Mouse (Mus musculus) stomach, embryonic 16.5 days (tissue): ENCODE data around the gene Hist1h4a. TPM values are rescaled to one million over a fixed set of nuclear protein-coding genes. Genes with fewer than 3 reads are reported as not detected.
"Not testable (repeated sequence)": the region's sequence is repeated elsewhere in the genome, so short reads cannot be mapped to it uniquely, and the experiment has no call there.

Experiments
- ATAC-seq: fragments of 200-750 bp; cut with Nextera tagmentation; 2 replicates; pipeline ENCODE4 v1.8.0; 2017; ENCODE audit warnings: moderate number of reproducible peaks, moderate TSS enrichment; ENCODE audit not compliant: insufficient read depth, low FRiP score
- H3K27ac ChIP-seq: fragments of 300-500 bp; sonication (generic); 2 replicates; pipeline ENCODE4 v1.5.1; 2014; ENCODE audit warnings: low read length
- H3K27me3 ChIP-seq: fragments of 300-500 bp; sonication (generic); 2 replicates; pipeline ENCODE4 v1.6.1; 2014; ENCODE audit warnings: low read length, control low read depth, mixed read lengths; ENCODE audit not compliant: control insufficient read depth, insufficient read depth
- H3K36me3 ChIP-seq: fragments of 300-500 bp; sonication (generic); 2 replicates; pipeline ENCODE4 v1.6.1; 2014; ENCODE audit warnings: low read length; ENCODE audit not compliant: control insufficient read depth, insufficient read depth
- H3K4me1 ChIP-seq: fragments of 300-500 bp; sonication (generic); 2 replicates; pipeline ENCODE4 v1.6.1; 2014; ENCODE audit warnings: low read length, control low read depth, mixed read lengths; ENCODE audit not compliant: control insufficient read depth, insufficient read depth
- H3K4me2 ChIP-seq: fragments of 300-500 bp; sonication (generic); 2 replicates; pipeline ENCODE4 v1.6.1; 2014; ENCODE audit warnings: low read depth, low read length, mixed read lengths
- H3K4me3 ChIP-seq: fragments of 300-500 bp; sonication (generic); replicated peaks from 2 replicates; pipeline ENCODE4 v1.5.1; 2014; ENCODE audit warnings: mild to moderate bottlenecking, low read length
- H3K9ac ChIP-seq: fragments of 300-500 bp; sonication (generic); 2 replicates; pipeline ENCODE4 v1.6.1; 2014; ENCODE audit warnings: low read length
- H3K9me3 ChIP-seq: fragments of 300-500 bp; sonication (generic); replicated peaks from 2 replicates; pipeline ENCODE4 v1.6.1; 2016; ENCODE audit warnings: low read length, control low read depth; ENCODE audit not compliant: control insufficient read depth
- WGBS: fragments of 180-500 bp; shearing (Covaris S2); extraction: QIAGEN DNeasy Blood & Tissue Kit; methylation state at CpG from one replicate; pipeline ENCODE4 v1.1.7; 2014; 5-methylcytosine and 5-hydroxymethylcytosine counted together
- polyA plus RNA-seq: library from polyadenylated mRNA; unstranded; fragments of >200 nt; fragmentation: Nextera tagmentation; extraction: Ambion mirVana; gene quantifications from 2 replicates; pipeline ENCODE4 v1.2.1, GENCODE M21; 2015

Gene Hist1h4a
- polyA plus RNA-seq, 1 experiment from 2014 or later, result 0.28 TPM

DNA sequence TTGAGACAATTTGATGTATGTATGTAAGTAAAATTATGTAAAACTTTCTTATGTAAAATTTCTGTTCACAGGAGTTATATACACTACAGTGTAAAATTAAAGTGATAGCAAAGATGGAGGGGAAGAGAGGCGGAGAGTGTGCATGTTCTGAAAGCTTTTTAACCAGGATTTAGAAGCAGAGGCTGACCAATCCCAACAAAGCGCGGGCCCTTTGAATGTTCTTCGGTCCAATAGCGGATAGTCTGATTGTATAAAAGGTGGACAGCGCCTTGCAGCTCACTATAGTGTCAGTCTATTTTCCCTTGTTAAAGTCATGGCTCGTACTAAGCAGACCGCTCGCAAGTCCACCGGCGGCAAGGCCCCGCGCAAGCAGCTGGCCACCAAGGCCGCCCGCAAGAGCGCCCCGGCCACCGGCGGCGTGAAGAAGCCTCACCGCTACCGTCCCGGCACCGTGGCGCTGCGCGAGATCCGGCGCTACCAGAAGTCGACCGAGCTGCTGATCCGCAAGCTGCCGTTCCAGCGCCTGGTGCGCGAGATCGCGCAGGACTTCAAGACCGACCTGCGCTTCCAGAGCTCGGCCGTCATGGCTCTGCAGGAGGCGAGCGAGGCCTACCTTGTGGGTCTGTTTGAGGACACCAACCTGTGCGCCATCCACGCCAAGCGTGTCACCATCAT is 8.8 kb downstream of the Hist1h4a start, which contains the start of gene Hist1h3b:
Hist1h3b (plus strand) TSS at position 201 of the 675 bp plus-strand sequence.
- not testable (repeated sequence) for H3K9me3 ChIP-seq, H3K27me3 ChIP-seq, H3K36me3 ChIP-seq
- Histone ChIP-seq H3K27ac (peak within 1 kb of the TSS; percentile 96), H3K9ac (peak within 1 kb of the TSS; percentile 71), H3K4me2 (peak within 1 kb of the TSS; percentile 61), H3K4me3 (peak within 1 kb of the TSS; percentile 47), H3K4me1 (peaks cover 10% of the 10 kb centered on the region)
- ATAC-seq, result peak; percentile 88
- under 1% methylated on average over 16 of the region's 47 CpGs for WGBS

DNA sequence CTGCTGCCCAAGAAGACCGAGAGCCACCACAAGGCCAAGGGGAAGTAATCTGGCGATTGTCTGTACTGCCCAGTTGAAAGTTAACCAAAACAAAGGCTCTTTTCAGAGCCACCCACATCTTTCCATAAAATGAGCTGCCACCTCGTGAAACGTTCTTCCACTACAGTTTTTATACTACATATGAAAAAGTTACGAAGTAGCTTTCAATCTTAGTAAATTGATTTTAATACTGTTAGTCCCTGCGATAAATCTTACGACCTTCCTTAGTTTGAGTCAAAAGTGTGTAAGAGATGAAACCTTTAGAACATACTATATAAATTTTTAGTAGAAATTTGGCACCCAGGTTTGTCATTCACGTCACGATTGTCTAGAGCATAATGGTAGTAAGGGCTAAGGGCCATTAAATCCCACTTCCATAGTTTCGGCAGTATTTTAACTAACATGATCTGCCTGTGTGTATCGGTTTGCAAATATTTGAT is 9.5 kb downstream of the Hist1h4a start:
- WGBS, result under 1% methylated on average over 11 of the region's 11 CpGs
- ATAC-seq, result no peak
- H3K4me3 ChIP-seq, result peak overlapping the region; percentile 47
- peaks cover 12% of the 10 kb centered on the region for H3K4me1 ChIP-seq
- H3K36me3 ChIP-seq, result no peaks in the 10 kb centered on the region
- H3K27ac ChIP-seq, result peak overlapping the region; percentile 96
- peak overlapping the region; percentile 71 for H3K9ac ChIP-seq
- no peaks in the 10 kb centered on the region for H3K27me3 ChIP-seq
- no peaks in the 10 kb centered on the region for H3K9me3 ChIP-seq
- peak overlapping the region; percentile 61 for H3K4me2 ChIP-seq

DNA sequence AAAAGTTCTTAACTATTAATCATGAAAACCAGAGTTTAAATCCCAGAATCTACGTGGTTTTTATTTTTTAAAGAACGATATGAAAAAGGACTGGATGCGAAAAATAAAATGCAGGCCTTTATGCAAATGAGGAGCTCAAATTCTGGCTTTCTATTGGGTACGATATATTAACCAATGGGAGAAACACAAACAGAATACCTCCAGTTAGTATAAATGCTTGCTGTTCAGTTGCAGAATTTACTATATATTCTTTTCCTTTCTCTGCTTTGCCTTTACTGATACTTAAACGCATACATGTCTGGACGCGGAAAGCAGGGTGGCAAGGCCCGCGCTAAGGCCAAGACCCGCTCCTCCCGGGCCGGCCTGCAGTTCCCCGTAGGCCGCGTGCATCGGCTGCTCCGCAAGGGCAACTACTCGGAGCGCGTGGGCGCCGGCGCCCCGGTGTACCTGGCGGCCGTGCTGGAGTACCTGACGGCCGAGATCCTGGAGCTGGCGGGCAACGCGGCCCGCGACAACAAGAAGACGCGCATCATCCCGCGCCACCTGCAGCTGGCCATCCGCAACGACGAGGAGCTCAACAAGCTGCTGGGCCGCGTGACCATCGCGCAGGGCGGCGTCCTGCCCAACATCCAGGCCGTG is 10.1 kb downstream of the Hist1h4a start, which contains the start of gene Hist1h2ab:
Hist1h2ab (plus strand) TSS at position 288 of the 639 bp plus-strand sequence.
- peak within 1 kb of the TSS; percentile 96 for H3K27ac ChIP-seq
- peak within 1 kb of the TSS; percentile 71 for H3K9ac ChIP-seq
- H3K27me3 ChIP-seq, H3K9me3 ChIP-seq, H3K36me3 ChIP-seq: not testable (repeated sequence)
- peaks cover 12% of the 10 kb centered on the region for H3K4me1 ChIP-seq
- H3K4me3 ChIP-seq, result peak within 1 kb of the TSS; percentile 47
- peak; percentile 44; the same call in 1 of the 2 replicates for ATAC-seq
- H3K4me2 ChIP-seq, result peak within 1 kb of the TSS; percentile 61
- under 1% methylated on average over 28 of the region's 47 CpGs for WGBS

DNA sequence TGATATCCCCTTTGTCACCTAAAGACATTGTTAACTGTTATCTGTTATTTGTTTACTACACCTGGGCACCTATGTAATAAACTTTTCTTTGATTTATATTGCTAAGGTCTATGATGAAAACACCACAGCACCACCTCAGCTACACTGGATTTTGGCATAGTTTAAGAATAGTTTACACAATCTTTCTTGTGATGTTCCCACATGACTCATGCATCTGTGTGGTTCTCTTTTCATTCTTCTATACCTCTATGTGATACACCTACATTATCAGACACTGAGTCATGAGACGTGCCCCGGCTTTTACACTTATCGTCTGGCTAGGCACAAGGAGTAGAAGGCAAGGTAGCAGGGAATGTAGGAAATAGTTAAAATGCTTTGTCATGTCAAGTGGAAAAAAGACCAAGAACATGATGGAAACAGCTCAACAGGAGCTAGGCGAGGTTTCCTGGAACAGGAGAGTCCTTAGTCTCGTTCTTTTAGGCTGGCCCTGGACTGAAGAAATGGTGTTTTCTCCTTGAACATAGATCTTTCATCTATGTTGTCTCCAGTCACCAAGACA is 11.4 kb downstream of the Hist1h4a start:
- no peak for ATAC-seq
- Histone ChIP-seq H3K4me1 (peaks cover 12% of the 10 kb centered on the region), H3K4me3 (no peak overlapping the region), H3K36me3 (no peaks in the 10 kb centered on the region), H3K27ac (no peak overlapping the region), H3K4me2 (no peak overlapping the region), H3K9ac (no peak overlapping the region), H3K9me3 (no peaks in the 10 kb centered on the region), H3K27me3 (no peaks in the 10 kb centered on the region)
- WGBS, result 83% methylated on average over 5 of the region's 5 CpGs

DNA sequence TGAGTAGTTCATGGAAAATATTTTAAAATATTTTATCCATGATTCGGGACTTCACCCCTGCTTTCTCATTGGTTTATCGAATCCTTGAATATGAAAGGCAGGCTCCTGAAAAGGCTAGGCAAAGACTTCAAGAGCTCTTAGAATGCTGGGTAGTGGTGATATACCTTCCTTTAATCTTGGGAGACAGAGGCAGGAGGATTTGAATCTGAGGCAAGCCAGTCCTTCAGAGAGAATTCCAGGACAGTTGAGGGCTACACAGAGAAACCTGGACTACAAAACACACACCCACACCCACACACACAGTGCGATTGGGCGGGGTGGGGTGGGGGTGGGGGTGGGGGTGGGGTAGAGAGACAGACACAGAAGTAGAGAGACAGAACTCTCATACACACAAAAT is 13.1 kb downstream of the Hist1h4a start:
- Histone ChIP-seq H3K9me3 (no peaks in the 10 kb centered on the region), H3K4me1 (peaks cover 20% of the 10 kb centered on the region), H3K36me3 (no peaks in the 10 kb centered on the region), H3K4me2 (peak overlapping the region; percentile 59), H3K27ac (peak overlapping the region; percentile 99), H3K4me3 (peak overlapping the region; percentile 40; the same call in 1 of the 2 replicates), H3K9ac (peak overlapping the region; percentile 61; the same call in 1 of the 2 replicates), H3K27me3 (no peaks in the 10 kb centered on the region)
- no peak for ATAC-seq
- WGBS, result 7% methylated on average over 4 of the region's 4 CpGs

DNA sequence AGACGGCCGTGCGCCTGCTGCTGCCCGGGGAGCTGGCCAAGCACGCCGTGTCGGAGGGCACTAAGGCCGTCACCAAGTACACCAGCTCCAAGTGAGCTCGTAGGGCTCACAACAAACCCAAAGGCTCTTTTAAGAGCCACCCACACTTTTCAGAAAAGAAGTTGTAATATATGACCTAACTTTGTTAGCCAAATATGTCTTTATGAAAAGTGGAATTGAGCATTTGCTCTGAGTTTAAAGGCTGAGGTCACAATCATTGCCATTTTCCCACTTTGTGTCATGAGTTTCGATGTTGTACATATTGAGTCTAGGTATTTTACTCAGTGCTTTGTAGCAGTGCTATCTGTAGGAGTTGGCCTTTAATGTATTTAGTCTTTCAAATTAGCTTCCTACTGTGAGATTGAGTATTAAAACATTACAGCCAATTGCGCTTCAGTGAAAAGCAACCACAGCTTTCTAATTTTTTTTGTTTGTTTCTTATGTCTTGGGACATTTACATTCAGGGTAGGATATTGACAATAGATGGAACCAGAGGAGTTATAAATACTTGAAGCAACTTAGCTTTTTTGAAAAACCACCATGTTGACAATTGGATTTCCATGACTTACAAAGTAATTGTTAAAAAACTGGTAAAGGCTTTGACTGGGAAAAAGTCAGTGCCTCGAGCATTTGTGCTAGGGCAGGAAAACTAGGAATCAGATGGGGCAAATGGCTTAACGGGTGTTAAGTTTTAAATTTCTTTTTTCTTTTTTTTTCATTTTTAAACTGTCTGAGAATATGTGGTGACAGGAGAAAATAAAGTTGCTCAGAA is 13.7 kb downstream of the Hist1h4a start:
- ATAC-seq, result no peak
- H3K4me1 ChIP-seq, result peaks cover 20% of the 10 kb centered on the region
- H3K9ac ChIP-seq, result peak overlapping the region; percentile 61
- peak overlapping the region; percentile 99 for H3K27ac ChIP-seq
- H3K4me3 ChIP-seq, result peak overlapping the region; percentile 40
- H3K27me3 ChIP-seq, result no peaks in the 10 kb centered on the region
- no peaks in the 10 kb centered on the region for H3K9me3 ChIP-seq
- 2% methylated on average over 13 of the region's 13 CpGs for WGBS
- H3K4me2 ChIP-seq, result peak overlapping the region; percentile 59
- H3K36me3 ChIP-seq, result no peaks in the 10 kb centered on the region

DNA sequence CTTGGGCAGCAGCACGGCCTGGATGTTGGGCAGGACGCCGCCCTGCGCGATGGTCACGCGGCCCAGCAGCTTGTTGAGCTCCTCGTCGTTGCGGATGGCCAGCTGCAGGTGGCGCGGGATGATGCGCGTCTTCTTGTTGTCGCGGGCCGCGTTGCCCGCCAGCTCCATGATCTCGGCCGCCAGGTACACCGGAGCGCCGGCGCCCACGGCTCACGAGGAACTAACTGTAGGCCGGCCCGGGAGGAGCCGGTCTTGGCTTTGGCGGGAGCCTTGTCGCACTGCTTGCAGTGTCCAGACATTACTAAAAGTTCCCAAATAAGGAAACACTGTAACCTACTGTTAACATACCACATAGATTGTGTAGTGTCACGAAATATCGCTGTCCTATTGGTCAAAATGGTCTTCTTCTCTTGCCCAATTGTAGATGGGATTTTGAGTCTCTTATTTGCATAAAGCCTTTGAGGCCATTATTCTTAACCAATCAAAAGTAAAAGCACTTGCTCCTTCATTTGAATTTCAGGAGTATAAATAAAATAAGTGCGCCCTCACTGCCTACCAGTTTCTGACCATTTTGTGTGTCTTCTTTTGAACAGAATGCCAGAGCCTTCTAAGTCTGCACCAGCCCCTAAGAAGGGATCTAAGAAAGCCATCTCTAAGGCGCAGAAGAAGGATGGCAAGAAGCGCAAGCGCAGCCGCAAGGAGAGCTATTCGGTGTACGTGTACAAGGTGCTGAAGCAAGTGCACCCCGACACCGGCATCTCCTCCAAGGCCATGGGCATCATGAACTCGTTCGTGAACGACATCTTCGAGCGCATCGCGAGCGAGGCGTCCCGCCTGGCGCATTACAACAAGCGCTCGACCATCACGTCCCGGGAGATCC is 14.6 kb downstream of the Hist1h4a start, which contains the start of gene Hist1h2bb:
Hist1h2bb (plus strand) TSS at position 534 of the 880 bp plus-strand sequence.
- peak within 1 kb of the TSS; percentile 49 for H3K4me3 ChIP-seq
- H3K4me2 ChIP-seq, result peak within 1 kb of the TSS; percentile 59
- peak within 1 kb of the TSS; percentile 73 for H3K9ac ChIP-seq
- not testable (repeated sequence) for H3K36me3 ChIP-seq, H3K9me3 ChIP-seq, H3K27me3 ChIP-seq
- peak within 1 kb of the TSS; percentile 99 for H3K27ac ChIP-seq
- peak; percentile 93 for ATAC-seq
- WGBS, result under 1% methylated on average over 36 of the region's 58 CpGs
- H3K4me1 ChIP-seq, result peaks cover 20% of the 10 kb centered on the region
